Mouse (Mus musculus) hindbrain, embryonic 12.5 days (tissue): ENCODE results near the gene Ehbp1. TPM values are rescaled to one million over a fixed set of nuclear protein-coding genes. Genes with fewer than 3 reads are reported as not detected.
A peak's percentile ranks its signal among the peaks of the same experiment; 100 is the strongest.

Experiments
- ATAC-seq: fragments of 200-750 bp; cut with Nextera tagmentation; 2 replicates; pipeline ENCODE4 v1.8.0; 2017; ENCODE audit warnings: moderate TSS enrichment; ENCODE audit not compliant: low FRiP score
- H3K27ac ChIP-seq: fragments of 300-500 bp; sonication (generic); 2 replicates; pipeline ENCODE4 v1.5.1; 2016; ENCODE audit warnings: mild to moderate bottlenecking
- H3K27me3 ChIP-seq: fragments of 300-500 bp; sonication (generic); 2 replicates; pipeline ENCODE4 v1.6.1; 2016; ENCODE audit warnings: mild to moderate bottlenecking
- H3K36me3 ChIP-seq: fragments of 300-500 bp; sonication (generic); 2 replicates; pipeline ENCODE4 v1.6.1; 2016; ENCODE audit warnings: mild to moderate bottlenecking
- H3K4me1 ChIP-seq: fragments of 300-500 bp; sonication (generic); 2 replicates; pipeline ENCODE4 v1.6.1; 2016
- H3K4me2 ChIP-seq: fragments of 300-500 bp; sonication (generic); replicated peaks from 2 replicates; pipeline ENCODE4 v1.6.1; 2016; ENCODE audit warnings: mild to moderate bottlenecking
- H3K4me3 ChIP-seq: fragments of 300-500 bp; sonication (generic); 2 replicates; pipeline ENCODE4 v1.5.1; 2016; ENCODE audit warnings: mild to moderate bottlenecking
- H3K9ac ChIP-seq: fragments of 300-500 bp; sonication (generic); 2 replicates; pipeline ENCODE4 v1.6.1; 2016; ENCODE audit warnings: mild to moderate bottlenecking, moderate library complexity
- H3K9me3 ChIP-seq: fragments of 300-500 bp; sonication (generic); replicated peaks from 2 replicates; pipeline ENCODE4 v1.6.1; 2016; ENCODE audit warnings: mild to moderate bottlenecking
- WGBS: fragments of 180-500 bp; shearing (Covaris S2); methylation state at CpG from one replicate; pipeline ENCODE4 v1.1.7; 2016; 5-methylcytosine and 5-hydroxymethylcytosine counted together
- polyA plus RNA-seq: library from polyadenylated mRNA; unstranded; fragments of >200 nt; fragmentation: Nextera tagmentation; extraction: Ambion mirVana; gene quantifications from 2 replicates; pipeline ENCODE4 v1.2.1, GENCODE M21; 2016

Gene Ehbp1
- polyA plus RNA-seq = 19.6 and 20.4 TPM in 2 replicates

DNA sequence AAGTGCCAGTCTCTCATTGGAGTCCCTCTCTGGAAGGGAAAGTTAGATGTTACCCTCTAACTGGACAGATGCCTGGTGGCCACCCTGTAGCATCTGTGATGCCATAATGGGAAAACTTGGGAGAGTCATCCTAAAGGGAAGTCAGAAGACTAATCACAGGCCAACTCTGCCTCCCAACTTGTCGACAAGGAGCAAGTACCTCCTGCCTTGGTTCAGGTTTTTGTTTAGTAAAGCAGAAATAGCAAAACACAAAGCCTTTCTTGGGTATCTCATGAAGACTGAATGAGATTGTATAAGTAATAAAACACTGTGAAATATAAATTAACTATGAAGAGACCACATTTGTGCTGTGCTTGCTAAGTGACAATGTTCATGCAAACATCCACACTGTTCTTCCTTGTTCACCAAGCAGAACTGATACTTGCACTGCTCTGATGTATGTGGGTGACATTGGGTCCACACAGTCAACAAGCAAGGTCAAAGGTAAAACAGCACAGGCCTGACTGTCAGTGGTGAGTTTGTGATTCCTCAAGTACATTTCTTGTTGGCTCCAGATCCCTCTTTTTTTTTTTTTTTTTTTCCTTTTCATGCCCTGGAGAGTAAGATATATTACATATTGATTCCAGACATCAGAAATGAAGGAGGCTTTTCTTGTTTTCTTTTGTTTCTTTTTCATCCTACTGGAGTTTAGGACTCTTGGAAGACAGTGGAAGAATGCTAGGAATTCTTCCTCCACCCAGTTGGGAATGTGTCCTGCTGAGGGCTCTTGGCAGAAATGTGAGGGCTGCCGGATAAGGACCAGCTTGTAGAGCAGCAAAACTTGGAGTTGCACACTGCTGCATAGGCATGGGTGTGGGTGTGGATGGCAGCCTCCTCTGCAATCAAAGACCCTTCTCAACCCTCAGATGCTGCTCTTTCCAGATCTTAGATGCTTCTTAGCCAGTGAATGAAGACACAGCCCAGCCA, at the start of gene Ehbp1:
Gene Ehbp1 (minus strand): TSS at position 51 of the 966 bp plus-strand sequence.
- ATAC-seq = no peak
- Histone ChIP-seq H3K27me3 (no peaks in the 10 kb centered on the region), H3K9me3 (no peaks in the 10 kb centered on the region), H3K4me1 (peaks cover 6% of the 10 kb centered on the region), H3K4me2 (no peak within 1 kb of the TSS), H3K27ac (no peak within 1 kb of the TSS), H3K9ac (no peak within 1 kb of the TSS), H3K4me3 (no peak within 1 kb of the TSS), H3K36me3 (no peaks in the 10 kb centered on the region)
- WGBS = 66% methylated on average over 2 of the region's 2 CpGs

DNA sequence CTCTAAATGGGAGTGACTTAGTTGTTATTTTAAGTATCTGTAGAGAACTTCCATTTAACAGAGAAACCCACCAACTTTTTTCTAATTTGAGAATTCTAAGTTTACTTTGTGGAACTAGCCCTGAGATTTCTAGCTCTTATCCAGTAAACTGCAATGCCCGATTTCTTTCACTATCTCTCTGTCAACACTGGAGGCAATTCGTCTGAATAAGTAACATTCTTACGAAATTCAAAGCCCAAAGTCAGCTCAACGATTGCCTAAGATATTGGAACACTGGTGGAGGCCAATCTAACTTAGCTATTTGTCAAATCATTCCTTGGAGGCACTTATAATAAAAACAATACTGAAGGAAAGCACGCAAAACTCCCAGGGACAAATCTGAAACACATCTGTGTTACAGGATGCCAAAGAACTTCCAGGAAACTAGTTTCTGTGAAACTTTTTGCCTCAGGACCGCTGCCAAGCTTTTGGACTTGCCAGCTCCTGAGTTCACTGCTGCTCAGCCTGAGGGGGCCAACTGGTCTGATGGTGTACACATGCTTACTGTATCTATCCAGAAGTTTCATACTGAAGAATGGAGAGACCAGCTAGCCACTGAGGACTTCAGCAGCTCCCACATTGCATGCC, 45.5 kb upstream of the Ehbp1 start:
- Histone ChIP-seq H3K9me3 (no peaks in the 10 kb centered on the region), H3K27ac (no peak overlapping the region), H3K27me3 (no peaks in the 10 kb centered on the region), H3K4me2 (no peak overlapping the region), H3K4me3 (no peak overlapping the region), H3K9ac (no peak overlapping the region), H3K36me3 (no peaks in the 10 kb centered on the region), H3K4me1 (no peaks in the 10 kb centered on the region)
- ATAC-seq = no peak
- WGBS = 85% methylated on average over 6 of the region's 6 CpGs

DNA sequence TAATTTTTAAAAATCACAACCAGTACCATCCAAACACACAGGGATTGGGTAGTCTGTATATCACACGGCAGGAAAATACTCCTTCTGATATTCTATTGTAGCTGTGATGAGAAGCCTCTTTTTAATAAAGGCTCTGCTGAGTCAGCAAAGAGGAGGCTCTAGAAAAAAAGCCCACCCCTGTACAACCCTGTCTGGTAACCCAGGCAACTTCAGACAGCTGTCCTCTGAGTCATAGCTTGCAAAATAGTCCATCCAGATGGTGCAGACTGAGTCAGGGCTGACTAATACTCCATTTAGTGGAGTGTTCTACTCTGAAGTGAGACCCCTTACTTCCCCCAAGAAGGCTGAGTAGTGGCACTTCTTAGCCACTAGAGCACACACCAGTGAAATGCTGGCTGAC, 41.4 kb upstream of the Ehbp1 start:
- Histone ChIP-seq H3K27ac (no peak overlapping the region), H3K9me3 (no peaks in the 10 kb centered on the region), H3K9ac (no peak overlapping the region), H3K4me1 (no peaks in the 10 kb centered on the region), H3K4me2 (no peak overlapping the region), H3K27me3 (no peaks in the 10 kb centered on the region), H3K36me3 (no peaks in the 10 kb centered on the region), H3K4me3 (no peak overlapping the region)
- 85% methylated on average over 1 of the region's 1 CpGs for WGBS
- no peak for ATAC-seq

DNA sequence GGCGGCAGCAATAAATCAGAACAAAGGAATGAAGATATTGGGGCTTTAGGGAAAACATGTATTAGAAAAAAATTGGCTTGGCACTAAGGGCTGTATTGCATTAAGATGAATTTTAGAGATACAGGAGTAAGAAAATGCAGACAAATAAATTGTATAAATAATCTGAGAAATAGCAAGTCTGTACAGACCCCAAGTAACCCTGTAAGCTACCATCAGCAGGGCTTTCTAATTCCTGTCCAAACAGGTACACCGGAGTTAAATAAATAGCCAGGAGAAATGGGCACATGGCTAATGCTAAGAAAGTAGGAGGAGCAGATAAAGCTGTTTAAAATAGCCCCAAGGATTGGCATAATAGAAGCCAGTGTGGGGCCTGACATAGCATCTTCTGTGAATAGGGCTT, 32.7 kb upstream of the Ehbp1 start:
- no peaks in the 10 kb centered on the region for H3K27me3 ChIP-seq
- no peaks in the 10 kb centered on the region for H3K9me3 ChIP-seq
- H3K27ac ChIP-seq = no peak overlapping the region
- no peak overlapping the region for H3K9ac ChIP-seq
- H3K36me3 ChIP-seq = no peaks in the 10 kb centered on the region
- H3K4me3 ChIP-seq = no peak overlapping the region
- ATAC-seq = no peak
- no peaks in the 10 kb centered on the region for H3K4me1 ChIP-seq
- no peak overlapping the region for H3K4me2 ChIP-seq
- 85% methylated on average over 2 of the region's 2 CpGs for WGBS

DNA sequence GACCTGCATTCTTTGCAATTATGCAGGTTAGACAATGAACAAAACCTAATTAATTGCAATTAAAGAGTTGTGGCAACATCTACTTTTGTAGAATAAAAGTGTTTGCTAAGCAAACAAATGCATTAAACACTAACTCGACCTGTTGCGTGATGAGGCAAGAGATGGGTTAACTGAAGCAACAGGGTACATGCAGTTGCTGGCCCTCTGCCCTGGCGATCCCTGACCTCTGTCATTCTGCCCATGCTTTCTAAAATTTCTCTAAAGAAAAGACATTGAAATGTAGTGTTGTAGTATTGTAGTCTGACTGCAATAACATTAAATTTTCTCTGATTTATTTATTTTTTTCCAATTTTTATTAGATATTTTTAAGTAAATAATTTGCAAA, 31.2 kb upstream of the Ehbp1 start:
- Histone ChIP-seq H3K9ac (no peak overlapping the region), H3K4me2 (no peak overlapping the region), H3K9me3 (no peaks in the 10 kb centered on the region), H3K27me3 (no peaks in the 10 kb centered on the region), H3K4me3 (no peak overlapping the region), H3K27ac (no peak overlapping the region), H3K4me1 (no peaks in the 10 kb centered on the region), H3K36me3 (no peaks in the 10 kb centered on the region)
- WGBS = 81% methylated on average over 3 of the region's 3 CpGs
- ATAC-seq = no peak

DNA sequence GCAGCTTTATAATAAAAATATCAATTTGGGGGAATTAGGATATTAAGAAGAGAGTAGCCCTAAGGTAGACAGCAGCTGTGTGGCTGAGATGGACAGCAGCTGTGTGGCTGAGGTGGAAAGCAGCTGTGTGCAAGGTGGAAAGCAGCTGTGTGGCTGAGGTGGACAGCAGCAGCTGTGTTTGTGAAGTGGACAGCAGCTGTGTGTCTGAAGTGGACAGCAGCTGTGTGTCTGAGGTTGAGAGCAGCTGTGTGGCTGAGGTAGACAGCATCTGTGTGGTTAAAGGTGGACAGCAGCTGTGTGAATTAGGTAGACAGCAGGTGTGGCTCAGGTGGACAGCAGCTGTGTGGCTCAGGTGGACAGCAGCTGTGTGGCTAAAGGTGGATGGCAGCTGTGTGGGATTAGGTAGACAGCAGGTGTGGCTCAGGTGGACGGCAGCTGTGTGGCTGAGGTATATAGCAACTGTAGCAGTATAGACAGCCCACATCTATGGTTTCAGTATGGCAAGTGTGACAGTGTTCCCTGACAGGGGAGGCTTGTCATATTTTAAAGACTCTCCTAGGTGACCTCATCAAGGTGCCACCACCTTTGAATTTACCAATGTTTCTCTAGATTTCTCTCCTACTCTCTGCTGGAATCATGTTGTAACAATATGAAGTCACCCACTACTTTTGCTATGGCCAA, 30.7 kb upstream of the Ehbp1 start:
- Histone ChIP-seq H3K9ac (no peak overlapping the region), H3K4me3 (no peak overlapping the region), H3K9me3 (no peaks in the 10 kb centered on the region), H3K27ac (no peak overlapping the region), H3K27me3 (no peaks in the 10 kb centered on the region), H3K4me2 (no peak overlapping the region), H3K4me1 (no peaks in the 10 kb centered on the region), H3K36me3 (no peaks in the 10 kb centered on the region)
- ATAC-seq = no peak
- 80% methylated on average over 1 of the region's 1 CpGs for WGBS

DNA sequence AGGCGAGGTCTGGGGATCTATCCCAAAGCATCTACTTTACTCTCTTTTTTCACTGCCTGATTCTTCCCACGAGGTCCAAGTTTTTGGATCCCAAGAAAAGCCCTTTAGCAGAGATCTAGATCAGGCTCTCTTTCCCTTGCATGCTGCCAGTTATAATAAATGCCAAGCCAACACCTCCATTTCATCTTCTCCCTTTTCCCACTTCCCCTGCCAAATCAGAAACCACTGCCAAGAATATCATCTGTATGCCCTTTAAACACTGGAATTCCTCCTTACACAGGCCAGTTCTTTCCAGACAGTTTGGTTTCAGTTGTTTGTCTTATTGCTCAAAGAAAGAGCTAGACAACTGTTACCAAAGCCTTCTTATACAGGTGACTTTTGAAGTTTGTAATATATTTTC, 27.7 kb upstream of the Ehbp1 start:
- no peaks in the 10 kb centered on the region for H3K27me3 ChIP-seq
- ATAC-seq = no peak
- 86% methylated on average over 2 of the region's 2 CpGs for WGBS
- no peaks in the 10 kb centered on the region for H3K9me3 ChIP-seq
- no peak overlapping the region for H3K4me3 ChIP-seq
- H3K4me1 ChIP-seq = no peaks in the 10 kb centered on the region
- H3K36me3 ChIP-seq = no peaks in the 10 kb centered on the region
- no peak overlapping the region for H3K4me2 ChIP-seq
- H3K27ac ChIP-seq = no peak overlapping the region
- no peak overlapping the region for H3K9ac ChIP-seq

DNA sequence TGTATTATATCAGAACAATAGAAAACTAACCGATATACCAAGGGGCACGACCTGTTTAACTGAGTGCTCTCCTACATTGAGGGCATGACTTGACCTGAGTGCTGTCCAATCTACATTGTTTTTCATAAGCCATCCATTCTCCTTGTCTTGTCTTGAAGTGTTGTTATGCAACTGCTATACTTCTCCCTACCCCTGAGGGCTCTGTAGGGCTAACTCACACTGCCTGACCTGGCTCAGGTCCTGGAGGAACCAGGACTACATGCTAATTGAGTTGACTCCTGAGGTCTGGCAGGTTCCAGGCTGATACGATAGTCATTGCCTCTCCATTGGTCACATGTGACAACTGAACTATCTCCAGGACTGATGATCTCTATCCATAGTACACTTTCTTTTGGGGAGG, 26.5 kb upstream of the Ehbp1 start:
- no peak overlapping the region for H3K4me3 ChIP-seq
- 87% methylated on average over 3 of the region's 3 CpGs for WGBS
- no peak for ATAC-seq
- no peak overlapping the region for H3K9ac ChIP-seq
- H3K9me3 ChIP-seq = no peaks in the 10 kb centered on the region
- no peaks in the 10 kb centered on the region for H3K27me3 ChIP-seq
- no peaks in the 10 kb centered on the region for H3K4me1 ChIP-seq
- H3K4me2 ChIP-seq = no peak overlapping the region
- no peaks in the 10 kb centered on the region for H3K36me3 ChIP-seq
- no peak overlapping the region for H3K27ac ChIP-seq

DNA sequence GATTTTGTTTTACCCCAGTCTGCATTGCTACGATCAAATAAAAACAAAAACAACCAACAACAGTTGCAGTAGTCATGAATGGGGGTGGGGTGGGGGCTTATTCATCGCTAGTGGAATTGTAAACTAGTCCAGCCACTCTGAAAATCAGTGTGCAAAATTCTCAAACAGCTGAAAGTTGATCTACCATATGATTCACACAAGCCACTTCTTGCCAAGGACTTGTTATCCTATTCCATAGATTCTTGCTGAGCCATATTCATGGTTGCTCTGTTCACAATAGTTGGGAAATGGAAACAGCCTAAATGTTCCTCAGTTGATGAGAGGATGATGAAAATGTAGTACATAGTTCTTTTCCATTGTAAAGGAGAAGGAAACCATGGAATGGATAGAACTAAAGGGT, 24.4 kb upstream of the Ehbp1 start:
- Histone ChIP-seq H3K4me1 (no peaks in the 10 kb centered on the region), H3K27ac (no peak overlapping the region), H3K36me3 (no peaks in the 10 kb centered on the region), H3K4me2 (no peak overlapping the region), H3K9ac (no peak overlapping the region), H3K27me3 (no peaks in the 10 kb centered on the region), H3K4me3 (no peak overlapping the region), H3K9me3 (no peaks in the 10 kb centered on the region)
- ATAC-seq = no peak
- WGBS = 83% methylated on average over 2 of the region's 2 CpGs

DNA sequence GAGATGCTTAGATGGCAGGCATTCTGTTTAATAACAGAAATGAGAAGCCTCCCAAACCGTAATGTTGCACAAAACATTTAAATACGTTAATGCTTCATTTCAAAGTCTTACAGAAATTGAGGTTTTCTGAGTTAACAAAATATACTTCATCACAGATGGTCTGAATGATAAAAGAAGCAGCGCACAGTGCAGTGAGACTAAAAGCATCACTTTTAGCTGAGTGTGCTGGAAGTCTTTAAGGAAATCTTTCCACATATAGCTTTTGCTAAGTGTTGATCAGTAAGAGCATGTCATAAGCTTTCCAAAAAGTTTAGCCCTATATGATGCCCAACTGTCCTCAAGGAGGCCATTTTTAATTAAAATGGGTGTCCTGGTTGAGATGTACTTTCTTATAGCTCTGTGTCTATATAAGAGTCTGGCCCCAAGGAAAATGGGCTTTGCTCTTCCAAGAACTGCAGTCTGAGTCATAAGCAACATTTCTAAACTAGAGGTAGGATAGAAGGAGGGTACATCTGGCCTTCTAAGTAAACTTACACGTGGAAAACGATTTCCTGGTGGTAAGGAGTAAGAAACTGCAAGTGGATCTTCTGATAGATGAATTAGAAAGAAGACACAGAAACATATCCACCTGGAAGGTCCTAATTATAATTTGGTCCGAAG, 12.0 kb upstream of the Ehbp1 start:
- Histone ChIP-seq H3K4me2 (no peak overlapping the region), H3K9me3 (no peaks in the 10 kb centered on the region), H3K9ac (no peak overlapping the region), H3K4me3 (no peak overlapping the region), H3K27me3 (no peaks in the 10 kb centered on the region), H3K27ac (no peak overlapping the region), H3K4me1 (0 out of 2 replicates have a peak, but pooled peaks cover 2% of the 10 kb centered on the region), H3K36me3 (no peaks in the 10 kb centered on the region)
- 89% methylated on average over 6 of the region's 6 CpGs for WGBS
- no peak for ATAC-seq

DNA sequence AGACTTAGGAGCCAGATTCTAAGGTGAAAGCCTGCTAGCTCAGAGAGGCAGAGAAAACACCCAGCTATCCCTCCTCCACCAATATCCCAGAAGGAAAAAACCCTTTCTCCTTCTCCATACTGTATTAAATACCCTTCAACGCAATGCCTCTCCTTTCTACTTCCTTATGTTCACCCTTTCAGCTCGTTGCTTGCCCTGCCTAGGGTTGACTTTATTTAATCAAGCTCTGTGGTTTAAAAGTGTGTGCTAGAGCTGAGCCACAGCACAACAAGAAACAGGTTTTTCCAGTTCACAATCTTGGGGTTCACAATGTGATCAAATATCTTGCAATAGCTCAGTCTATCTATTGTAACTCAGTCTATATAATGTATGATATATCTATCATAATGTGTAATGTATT, 7.9 kb upstream of the Ehbp1 start:
- Histone ChIP-seq H3K4me1 (peaks cover 23% of the 10 kb centered on the region), H3K9ac (no peak overlapping the region), H3K4me3 (no peak overlapping the region), H3K27me3 (no peaks in the 10 kb centered on the region), H3K27ac (no peak overlapping the region), H3K36me3 (no peaks in the 10 kb centered on the region), H3K4me2 (no peak overlapping the region), H3K9me3 (no peaks in the 10 kb centered on the region)
- ATAC-seq = no peak
- WGBS = 77% methylated on average over 2 of the region's 2 CpGs

DNA sequence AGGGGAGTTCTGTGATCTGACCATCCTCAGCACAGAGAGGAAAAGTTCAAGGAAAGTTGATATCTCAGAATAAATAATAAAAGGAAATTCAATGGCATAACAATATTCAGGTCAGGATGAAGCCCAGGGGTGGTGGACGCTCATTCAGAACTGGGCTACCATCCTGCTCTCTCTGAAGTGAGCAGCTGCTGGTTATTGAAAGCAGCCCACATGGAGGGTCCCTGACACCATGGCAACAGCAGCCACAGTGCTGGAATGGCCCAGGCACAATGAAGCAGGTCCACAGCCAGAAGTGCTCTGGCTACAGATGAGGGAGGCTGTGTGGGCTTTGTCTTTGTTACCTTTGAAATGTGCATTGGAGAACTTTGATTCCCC, 6.4 kb upstream of the Ehbp1 start:
- peak overlapping the region; percentile 74 for H3K27ac ChIP-seq
- no peaks in the 10 kb centered on the region for H3K9me3 ChIP-seq
- 3% methylated on average over 1 of the region's 1 CpGs for WGBS
- H3K36me3 ChIP-seq = no peaks in the 10 kb centered on the region
- H3K4me2 ChIP-seq = no peak overlapping the region
- H3K4me1 ChIP-seq = peaks cover 23% of the 10 kb centered on the region
- peak; percentile 98 for ATAC-seq
- H3K27me3 ChIP-seq = no peaks in the 10 kb centered on the region
- H3K9ac ChIP-seq = no peak overlapping the region
- H3K4me3 ChIP-seq = no peak overlapping the region
